12 mouse cellular contexts compared by ENCODE assay signal in genomic region chr17:63272914-63273313, GRCm38 (mm10).
"Had no signal": no experiment of that assay in that cellular context is flagged by ENCODE, and none has a peak within 500 bp of the region (broad histone marks: within the 10 kb centered on the region; RNA-seq: fewer than 3 reads in every experiment).

No protein-coding gene starts in this region.

- H3K9ac ChIP-seq: intestine, embryonic 15.5 days; limb, embryonic 15.5 days; liver, embryonic 12.5 days; lung, embryonic 14.5 days; midbrain, embryonic 15.5 days had no signal

- H3K27me3 ChIP-seq: intestine, embryonic 15.5 days; limb, embryonic 15.5 days; liver, embryonic 12.5 days; midbrain, embryonic 15.5 days had no signal

- H3K9me3 ChIP-seq: intestine, embryonic 15.5 days; limb, embryonic 15.5 days; liver, embryonic 12.5 days; midbrain, embryonic 10.5 days; midbrain, embryonic 15.5 days had no signal

- H3K4me2 ChIP-seq: intestine, embryonic 15.5 days; limb, embryonic 15.5 days; liver, embryonic 12.5 days; lung, embryonic 14.5 days; midbrain, embryonic 15.5 days had no signal

- H3K27ac ChIP-seq: intestine, embryonic 15.5 days; limb, embryonic 15.5 days; liver, embryonic 12.5 days; midbrain, embryonic 10.5 days; midbrain, embryonic 15.5 days had no signal

- DNase-seq: left cerebral cortex, postnatal 4 days; lung, embryonic 14.5 days; lung, postnatal 10 days; lung, postnatal 4 days; right cerebral cortex, adult 18-20 months; right cerebral cortex, postnatal 25 days; thymus, postnatal 4 days had no signal

- H3K4me3 ChIP-seq: intestine, embryonic 15.5 days; limb, embryonic 15.5 days; liver, embryonic 12.5 days; midbrain, embryonic 10.5 days; midbrain, embryonic 15.5 days had no signal

- ATAC-seq: intestine, embryonic 15.5 days; liver, embryonic 12.5 days; midbrain, embryonic 15.5 days had no signal

- H3K4me1 ChIP-seq: intestine, embryonic 15.5 days had no signal

- H3K36me3 ChIP-seq: intestine, embryonic 15.5 days; limb, embryonic 15.5 days; liver, embryonic 12.5 days; midbrain, embryonic 10.5 days; midbrain, embryonic 15.5 days had no signal
